Mouse (Mus musculus): ENCODE measurements at regions not wholly inside any gene's neighbourhood (a gene's known extent, or its start where the extent isn't known, plus 50 kb on each side); places are given as distances from the start of the nearest gene placed in this dataset.

GRCm38 (mm10) chr19:32892469-32892868, 135.2 kb downstream of the Pten start:
- TF ChIP-seq CTCF (IDR thresholded peaks at IDR 0.05; ENCODE audit: low read depth) (no peak), EP300 (IDR thresholded peaks at IDR 0.05; ENCODE audit: low read depth) (no peak)

Measured in liver, embryonic 14.5 days (tissue).